Mouse (Mus musculus) megakaryocyte, embryonic 14.5 days (primary cell): ENCODE measurements around the gene Rhot2.

Experiments
- FLI1 ChIP-seq: IDR thresholded peaks from 2 replicates; pipeline ENCODE4 v1.6.1; 2012; ENCODE audit warnings: low read length, inconsistent platforms, mixed read lengths
- GATA1 ChIP-seq: IDR thresholded peaks from 3 replicates; pipeline ENCODE4 v1.6.1; 2012; ENCODE audit warnings: mixed read lengths, low read length, inconsistent platforms, borderline replicate concordance

DNA sequence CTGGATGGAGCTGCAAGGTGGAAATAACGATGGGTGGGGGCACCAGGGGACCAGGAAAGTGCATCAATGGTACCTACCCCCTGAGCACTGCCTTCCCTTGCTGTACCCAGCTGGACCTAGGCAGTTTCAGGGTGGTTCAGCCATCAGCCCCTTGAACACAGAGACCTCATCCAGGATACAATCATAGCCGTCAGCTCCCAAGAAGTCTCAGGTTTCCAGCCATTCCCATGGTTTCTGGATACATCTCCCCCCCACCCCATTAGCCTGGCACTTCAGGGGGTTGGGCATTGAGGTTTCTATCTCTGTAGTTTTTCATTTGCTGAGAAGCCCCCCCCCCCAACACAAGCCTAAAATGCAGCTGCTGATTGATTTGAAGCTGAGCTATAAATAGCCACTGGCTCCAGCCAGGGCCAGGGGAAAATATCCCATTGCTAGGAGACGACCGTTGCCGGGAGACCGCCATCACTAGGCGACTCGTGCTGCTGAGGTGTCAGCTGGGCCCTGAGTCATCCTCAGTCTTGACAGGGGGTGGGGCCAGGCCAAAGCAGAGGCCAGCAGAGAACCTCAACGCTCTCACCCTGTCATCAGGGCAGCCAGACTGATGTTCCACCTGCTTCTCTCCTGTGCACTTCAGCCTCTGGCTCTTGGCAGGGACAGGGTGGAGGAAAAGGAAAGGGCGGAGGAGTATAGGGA lies 41.7 kb downstream of the Rhot2 start:
- TF ChIP-seq GATA1 (no peak), FLI1 (no peak)
